Mouse (Mus musculus) embryonic facial prominence, embryonic 12.5 days (tissue): Measurements from ENCODE around the gene Plce1. TPM values are rescaled to one million over a fixed set of nuclear protein-coding genes. Genes with fewer than 3 reads are reported as not detected.

Source experiments
- ATAC-seq: fragments of 200-750 bp; cut with Nextera tagmentation; 2 replicates; pipeline ENCODE4 v1.8.0; 2017; ENCODE audit not compliant: insufficient number of reproducible peaks, insufficient read depth, low FRiP score, low TSS enrichment
- H3K27ac ChIP-seq: fragments of 300-500 bp; sonication (generic); 2 replicates; pipeline ENCODE4 v1.5.1; 2016; ENCODE audit warnings: mild to moderate bottlenecking
- H3K27me3 ChIP-seq: fragments of 300-500 bp; sonication (generic); 2 replicates; pipeline ENCODE4 v1.6.1; 2016; ENCODE audit warnings: mild to moderate bottlenecking, moderate library complexity
- H3K36me3 ChIP-seq: fragments of 300-500 bp; sonication (generic); 2 replicates; pipeline ENCODE4 v1.6.1; 2016; ENCODE audit warnings: mild to moderate bottlenecking
- H3K4me1 ChIP-seq: fragments of 300-500 bp; sonication (generic); 2 replicates; pipeline ENCODE4 v1.6.1; 2016
- H3K4me2 ChIP-seq: fragments of 300-500 bp; sonication (generic); replicated peaks from 2 replicates; pipeline ENCODE4 v1.6.1; 2016; ENCODE audit warnings: mild to moderate bottlenecking, moderate library complexity
- H3K4me3 ChIP-seq: fragments of 300-500 bp; sonication (generic); 2 replicates; pipeline ENCODE4 v1.5.1; 2016; ENCODE audit warnings: mild to moderate bottlenecking
- H3K9ac ChIP-seq: fragments of 300-500 bp; sonication (generic); 2 replicates; pipeline ENCODE4 v1.6.1; 2016; ENCODE audit warnings: mild to moderate bottlenecking, moderate library complexity
- H3K9me3 ChIP-seq: fragments of 300-500 bp; sonication (generic); 2 replicates; pipeline ENCODE4 v1.6.1; 2016; ENCODE audit warnings: mild to moderate bottlenecking, moderate library complexity
- WGBS: fragments of 180-500 bp; shearing (Covaris S2); methylation state at CpG from one replicate; pipeline ENCODE4 v1.1.7; 2016; 5-methylcytosine and 5-hydroxymethylcytosine counted together
- polyA plus RNA-seq: library from polyadenylated mRNA; unstranded; fragments of >200 nt; fragmentation: Nextera tagmentation; extraction: Ambion mirVana; gene quantifications from 2 replicates; pipeline ENCODE4 v1.2.1, GENCODE M21; 2016

Gene Plce1
- polyA plus RNA-seq, 1 experiment from 2014 or later = 4.7 TPM

- 90% methylated on average over 7 of the region's 7 CpGs for WGBS
- no peak for ATAC-seq
- no peak overlapping the region for H3K4me2 ChIP-seq
- no peak overlapping the region for H3K9ac ChIP-seq
- no peaks in the 10 kb centered on the region for H3K36me3 ChIP-seq
- H3K9me3 ChIP-seq = no peaks in the 10 kb centered on the region
- H3K4me1 ChIP-seq = peaks cover 10% of the 10 kb centered on the region; the same call in 1 of the 2 replicates
- no peak overlapping the region for H3K4me3 ChIP-seq
- H3K27me3 ChIP-seq = no peaks in the 10 kb centered on the region
- no peak overlapping the region for H3K27ac ChIP-seq
Observed at GRCm38 (mm10) chr19:38506131-38506530, 25.2 kb downstream of the Plce1 start.

GRCm38 (mm10) chr19:38507251-38507965, 26.5 kb downstream of the Plce1 start:
- 64% methylated on average over 11 of the region's 12 CpGs for WGBS
- Histone ChIP-seq H3K9me3 (no peaks in the 10 kb centered on the region), H3K9ac (no peak overlapping the region), H3K4me2 (no peak overlapping the region), H3K27me3 (no peaks in the 10 kb centered on the region), H3K27ac (peak overlapping the region; percentile 42; the same call in 1 of the 2 replicates), H3K36me3 (no peaks in the 10 kb centered on the region), H3K4me3 (no peak overlapping the region), H3K4me1 (peaks cover 10% of the 10 kb centered on the region; the same call in 1 of the 2 replicates)
- ATAC-seq = 0 out of 2 replicates have a peak, but pooled peaks have one; percentile 81

DNA sequence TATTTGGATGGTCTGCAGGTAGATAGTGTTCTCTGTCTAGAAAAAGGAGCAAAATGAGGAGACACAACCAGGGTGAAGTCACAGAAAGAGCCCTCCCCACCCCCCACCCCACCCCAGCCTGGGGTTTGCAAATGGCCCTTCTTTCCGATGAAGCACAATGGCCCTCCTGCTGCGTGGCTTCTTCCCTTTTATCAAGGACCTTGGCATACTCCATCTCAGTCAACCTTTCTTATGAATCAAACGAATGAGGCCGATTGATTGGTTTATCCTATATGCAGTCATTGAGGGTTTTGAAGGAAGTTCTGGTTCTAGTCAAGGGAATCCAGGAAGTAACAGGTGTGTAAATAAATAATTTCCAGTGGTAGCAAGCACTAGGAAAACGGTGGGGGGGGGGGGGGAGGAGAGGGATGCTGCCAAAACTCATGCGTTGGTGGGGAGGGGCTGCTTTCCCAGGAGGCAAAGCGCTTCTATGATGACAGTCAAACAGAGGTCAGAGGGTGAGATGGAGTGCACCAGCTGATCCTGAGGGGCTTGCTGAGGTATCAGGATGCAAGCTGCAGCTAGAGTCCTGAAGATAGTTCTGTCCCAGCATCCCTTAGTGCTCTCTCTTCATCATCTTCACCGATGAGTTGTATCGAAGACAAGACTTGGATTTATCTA, 27.2 kb downstream of the Plce1 start:
- WGBS = 77% methylated on average over 9 of the region's 9 CpGs
- 0 out of 2 replicates have a peak overlapping the region, but pooled peaks have one; percentile 42 for H3K27ac ChIP-seq

DNA sequence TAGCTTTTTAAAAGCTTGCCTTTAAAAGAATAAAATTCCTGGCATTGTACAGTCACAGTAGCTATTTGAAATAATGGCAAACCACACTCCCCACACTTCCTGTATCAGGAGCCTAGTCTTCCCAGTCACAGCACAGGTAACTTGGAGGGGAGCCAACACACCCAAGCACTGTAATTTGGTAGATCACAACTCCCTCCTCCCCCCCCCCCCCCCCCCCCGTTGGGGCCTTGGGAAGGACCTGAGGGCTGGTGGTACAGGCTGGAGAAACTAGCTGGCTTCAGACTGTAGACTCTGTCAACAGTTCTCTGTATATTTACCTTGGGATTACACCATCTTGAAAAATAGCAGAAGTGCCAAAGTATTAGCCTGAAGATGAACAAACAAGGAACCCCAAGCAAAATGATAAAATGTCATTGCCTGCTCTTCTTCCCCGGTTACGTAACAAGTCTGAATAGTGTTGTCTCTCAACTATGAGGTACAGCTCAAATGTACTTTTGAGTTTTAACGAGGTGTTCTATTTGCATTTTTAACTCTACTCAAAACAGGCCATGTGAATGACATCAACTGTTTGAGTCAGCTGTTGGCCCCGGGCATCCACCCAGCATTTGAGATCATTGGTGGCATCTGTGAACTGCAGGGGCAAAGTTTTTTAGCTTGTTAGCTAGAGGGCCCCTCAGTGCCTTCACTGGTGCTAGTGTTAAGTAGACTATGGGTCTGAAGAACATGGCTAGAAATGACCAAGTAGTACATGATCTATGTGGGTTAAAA, 33.7 kb downstream of the Plce1 start:
- no peaks in the 10 kb centered on the region for H3K27me3 ChIP-seq
- no peak overlapping the region for H3K9ac ChIP-seq
- WGBS = 91% methylated on average over 4 of the region's 5 CpGs
- H3K27ac ChIP-seq = no peak overlapping the region
- no peak for ATAC-seq
- H3K36me3 ChIP-seq = no peaks in the 10 kb centered on the region
- H3K9me3 ChIP-seq = no peaks in the 10 kb centered on the region
- no peak overlapping the region for H3K4me2 ChIP-seq
- H3K4me1 ChIP-seq = no peaks in the 10 kb centered on the region
- H3K4me3 ChIP-seq = no peak overlapping the region

More for the DNA sequence above, 27.2 kb downstream of the Plce1 start:
- H3K27me3 ChIP-seq = no peaks in the 10 kb centered on the region
- H3K36me3 ChIP-seq = no peaks in the 10 kb centered on the region
- H3K9ac ChIP-seq = no peak overlapping the region
- H3K4me2 ChIP-seq = no peak overlapping the region
- H3K4me1 ChIP-seq = peaks cover 10% of the 10 kb centered on the region; the same call in 1 of the 2 replicates
- no peak overlapping the region for H3K4me3 ChIP-seq
- no peaks in the 10 kb centered on the region for H3K9me3 ChIP-seq
- no peak for ATAC-seq

GRCm38 (mm10) chr19:38526855-38527254, 45.9 kb downstream of the Plce1 start:
- 0 out of 2 replicates have a peak, but pooled peaks cover 6% of the 10 kb centered on the region for H3K36me3 ChIP-seq
- H3K4me1 ChIP-seq = no peaks in the 10 kb centered on the region
- H3K27ac ChIP-seq = no peak overlapping the region
- no peak overlapping the region for H3K9ac ChIP-seq
- H3K4me3 ChIP-seq = no peak overlapping the region
- no peak overlapping the region for H3K4me2 ChIP-seq
- peaks cover 7% of the 10 kb centered on the region; the same call in 1 of the 2 replicates for H3K9me3 ChIP-seq
- no peaks in the 10 kb centered on the region for H3K27me3 ChIP-seq
- 12% methylated on average over 3 of the region's 3 CpGs for WGBS
- ATAC-seq = no peak

DNA sequence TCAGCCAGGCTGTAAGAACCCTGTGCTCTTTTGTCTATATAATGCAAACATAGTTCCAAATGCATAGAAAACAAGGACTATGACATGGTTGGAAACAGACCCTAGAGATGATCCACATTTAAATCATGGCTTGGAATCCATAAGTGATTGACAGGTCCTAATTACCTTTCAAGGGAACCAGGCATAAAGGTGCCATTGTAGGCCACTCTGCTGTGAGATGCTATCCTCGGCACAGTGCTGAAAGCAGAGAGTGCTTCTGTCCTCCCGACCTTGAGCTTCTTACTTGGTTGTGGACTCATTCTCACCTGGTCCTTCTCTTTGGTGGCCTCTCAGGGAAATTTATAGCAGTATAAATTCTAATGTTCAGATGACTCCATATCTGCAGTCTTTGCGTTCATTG, 46.6 kb downstream of the Plce1 start:
- Histone ChIP-seq H3K27ac (no peak overlapping the region), H3K9ac (no peak overlapping the region), H3K27me3 (no peaks in the 10 kb centered on the region), H3K4me3 (no peak overlapping the region), H3K9me3 (peaks cover 7% of the 10 kb centered on the region; the same call in 1 of the 2 replicates), H3K4me1 (no peaks in the 10 kb centered on the region), H3K4me2 (no peak overlapping the region), H3K36me3 (0 out of 2 replicates have a peak, but pooled peaks cover 6% of the 10 kb centered on the region)
- 36% methylated on average over 3 of the region's 3 CpGs for WGBS
- no peak for ATAC-seq

GRCm38 (mm10) chr19:38533230-38533629, 52.3 kb downstream of the Plce1 start:
- ATAC-seq = no peak
- no peaks in the 10 kb centered on the region for H3K27me3 ChIP-seq
- H3K4me2 ChIP-seq = no peak overlapping the region
- H3K4me1 ChIP-seq = no peaks in the 10 kb centered on the region
- WGBS = 93% methylated on average over 5 of the region's 5 CpGs
- no peak overlapping the region for H3K27ac ChIP-seq
- H3K9me3 ChIP-seq = no peaks in the 10 kb centered on the region
- no peak overlapping the region for H3K4me3 ChIP-seq
- H3K36me3 ChIP-seq = no peaks in the 10 kb centered on the region
- H3K9ac ChIP-seq = no peak overlapping the region

DNA sequence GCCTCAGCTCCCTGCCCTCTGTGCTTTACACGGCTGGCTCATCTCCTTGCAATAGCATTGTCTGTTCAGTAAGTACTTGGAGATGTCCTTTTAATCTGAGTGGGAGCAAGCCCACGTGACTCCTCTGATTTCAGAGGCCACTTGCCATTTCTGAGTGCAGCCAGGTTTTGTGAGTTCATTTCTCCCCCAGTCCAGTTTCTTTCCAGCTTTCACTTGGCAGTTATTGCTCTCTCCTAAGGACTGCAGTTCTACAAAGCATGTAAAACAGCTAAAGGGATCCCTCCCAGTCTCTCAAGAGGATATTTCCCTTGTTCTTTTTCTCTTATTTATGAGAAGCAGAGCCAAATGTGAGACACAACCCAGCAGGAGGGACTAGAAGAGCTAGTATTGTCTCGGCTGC, 58.4 kb downstream of the Plce1 start:
- WGBS = 64% methylated on average over 3 of the region's 3 CpGs
- no peak for ATAC-seq

DNA sequence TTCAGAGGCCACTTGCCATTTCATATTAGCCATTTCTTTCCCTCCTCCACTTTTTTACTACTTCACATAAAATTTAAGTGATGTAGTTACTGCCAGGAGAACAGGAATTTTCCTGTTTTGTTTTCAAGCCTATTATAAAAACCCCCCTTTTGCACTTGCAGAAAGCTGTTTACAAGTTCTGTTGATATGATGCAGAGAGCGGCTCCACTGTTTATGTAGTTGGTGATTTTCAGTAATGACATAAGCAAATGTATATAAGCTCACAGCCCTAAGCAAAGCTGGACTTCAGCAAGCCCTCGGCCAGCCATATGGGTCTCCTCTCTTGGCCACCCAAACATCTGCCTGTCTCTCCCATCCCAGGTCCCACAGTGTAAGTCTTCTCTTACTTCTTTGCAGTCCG, 59.6 kb downstream of the Plce1 start:
- no peak for ATAC-seq
- no peaks in the 10 kb centered on the region for H3K9me3 ChIP-seq
- no peaks in the 10 kb centered on the region for H3K27me3 ChIP-seq
- no peak overlapping the region for H3K27ac ChIP-seq
- no peak overlapping the region for H3K4me2 ChIP-seq
- H3K4me3 ChIP-seq = no peak overlapping the region
- no peaks in the 10 kb centered on the region for H3K36me3 ChIP-seq
- no peak overlapping the region for H3K9ac ChIP-seq
- no peaks in the 10 kb centered on the region for H3K4me1 ChIP-seq
- 81% methylated on average over 3 of the region's 3 CpGs for WGBS

More for the DNA sequence above, 58.4 kb downstream of the Plce1 start:
- no peaks in the 10 kb centered on the region for H3K4me1 ChIP-seq
- no peak overlapping the region for H3K9ac ChIP-seq
- H3K4me3 ChIP-seq = no peak overlapping the region
- H3K36me3 ChIP-seq = no peaks in the 10 kb centered on the region
- H3K27ac ChIP-seq = no peak overlapping the region
- no peak overlapping the region for H3K4me2 ChIP-seq
- H3K27me3 ChIP-seq = no peaks in the 10 kb centered on the region
- no peaks in the 10 kb centered on the region for H3K9me3 ChIP-seq

- WGBS = 67% methylated on average over 8 of the region's 8 CpGs
- Histone ChIP-seq H3K4me3 (no peak overlapping the region), H3K4me1 (peaks cover 6% of the 10 kb centered on the region; the same call in 1 of the 2 replicates), H3K36me3 (no peaks in the 10 kb centered on the region), H3K27ac (no peak overlapping the region), H3K4me2 (no peak overlapping the region), H3K9ac (no peak overlapping the region), H3K9me3 (no peaks in the 10 kb centered on the region), H3K27me3 (no peaks in the 10 kb centered on the region)
- ATAC-seq = no peak
Observed at GRCm38 (mm10) chr19:38549487-38550058, 68.7 kb downstream of the Plce1 start.

DNA sequence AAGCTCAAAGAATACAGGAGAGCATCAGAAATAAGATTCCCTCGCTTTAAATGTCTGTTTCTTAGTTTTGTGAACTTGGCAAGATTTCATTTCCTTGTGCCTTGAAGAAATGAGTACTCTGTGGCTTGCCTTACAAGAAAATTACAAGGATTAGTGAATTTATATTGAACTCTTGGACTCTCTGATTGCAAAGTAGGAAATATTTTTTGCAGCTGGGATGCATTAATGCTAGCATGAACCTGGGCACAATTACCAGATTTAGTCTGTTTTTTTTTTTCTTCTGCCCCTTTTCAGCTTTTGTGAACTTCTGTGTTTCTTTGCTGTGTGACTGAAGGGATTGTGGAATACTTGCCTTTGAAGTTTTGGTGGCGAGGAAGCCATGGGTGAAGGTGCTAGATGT, 72.6 kb downstream of the Plce1 start:
- Histone ChIP-seq H3K4me3 (no peak overlapping the region), H3K4me2 (no peak overlapping the region), H3K9ac (no peak overlapping the region), H3K27ac (no peak overlapping the region), H3K36me3 (no peaks in the 10 kb centered on the region), H3K9me3 (no peaks in the 10 kb centered on the region), H3K27me3 (no peaks in the 10 kb centered on the region), H3K4me1 (peaks cover 6% of the 10 kb centered on the region; the same call in 1 of the 2 replicates)
- no peak for ATAC-seq
- WGBS = 48% methylated on average over 2 of the region's 2 CpGs
